In genomic region chr3:34641756-34642497, GRCm38 (mm10) we compare ENCODE assay signal across 11 mouse cellular contexts. TPM values are rescaled to one million over a fixed set of nuclear protein-coding genes. Genes with fewer than 3 reads are reported as not detected.
A peak's percentile ranks its signal among the peaks of the same experiment; 100 is the strongest.
DNase-seq lines count a peak whose midpoint lies in the region; ATAC-seq and TF ChIP-seq lines count a peak whose summit lies in the region.
"Had no signal": no experiment of that assay in that cellular context is flagged by ENCODE, and none has a peak within 500 bp of the region (broad histone marks: within the 10 kb centered on the region; RNA-seq: fewer than 3 reads in every experiment).

No protein-coding gene starts in this region.

- no peaks in the 10 kb centered on the region for H3K36me3 ChIP-seq in embryonic facial prominence, embryonic 11.5 days (replicated peaks; ENCODE audit: control insufficient read depth, insufficient read depth, low read depth, low read length)
- no peaks in the 10 kb centered on the region for H3K36me3 ChIP-seq in hindbrain, postnatal 0 days (ENCODE audit: insufficient read depth, low read length)
- no peaks in the 10 kb centered on the region for H3K36me3 ChIP-seq in neural tube, embryonic 12.5 days
- H3K36me3 ChIP-seq: liver, embryonic 13.5 days had no signal

- H3K4me3 ChIP-seq in left cerebral cortex, adult 2 months: peak overlapping the region; percentile 37
- peak overlapping the region; percentile 27 for H3K4me3 ChIP-seq in embryonic facial prominence, embryonic 11.5 days (ENCODE audit: low read depth, low read length)
- H3K4me3 ChIP-seq in hindbrain, postnatal 0 days (ENCODE audit: low read length): peak overlapping the region; percentile 33
- peak overlapping the region; percentile 29 for H3K4me3 ChIP-seq in neural tube, embryonic 12.5 days
- H3K4me3 ChIP-seq: liver, embryonic 13.5 days had no signal

- no peak for ATAC-seq in embryonic facial prominence, embryonic 11.5 days (replicated peaks; ENCODE audit: insufficient number of reproducible peaks, low FRiP score, low TSS enrichment, low read depth)
- no peak for ATAC-seq in hindbrain, postnatal 0 days
- no peak for ATAC-seq in neural tube, embryonic 12.5 days (ENCODE audit: low FRiP score, low read depth)
- ATAC-seq in monocyte, adult 5-6 weeks (replicated peaks; ENCODE audit: insufficient number of reproducible peaks, low FRiP score, low TSS enrichment, poor library complexity, severe bottlenecking): no peak

- peak overlapping the region; percentile 25 for H3K4me2 ChIP-seq in embryonic facial prominence, embryonic 11.5 days (ENCODE audit: low read depth, low read length)
- H3K4me2 ChIP-seq in hindbrain, postnatal 0 days (ENCODE audit: low read depth, low read length): peak overlapping the region; percentile 57
- peak overlapping the region; percentile 70 for H3K4me2 ChIP-seq in neural tube, embryonic 12.5 days (replicated peaks)
- H3K4me2 ChIP-seq: liver, embryonic 13.5 days had no signal

- WGBS in embryonic facial prominence, embryonic 11.5 days: under 1% methylated on average over 38 of the region's 38 CpGs
- WGBS in hindbrain, postnatal 0 days: 6% methylated on average over 38 of the region's 38 CpGs
- 2% methylated on average over 38 of the region's 38 CpGs for WGBS in neural tube, embryonic 12.5 days

- no peaks in the 10 kb centered on the region for H3K9me3 ChIP-seq in embryonic facial prominence, embryonic 11.5 days (replicated peaks; ENCODE audit: control insufficient read depth, low read length)
- H3K9me3 ChIP-seq in hindbrain, postnatal 0 days (ENCODE audit: low read length): no peaks in the 10 kb centered on the region
- no peaks in the 10 kb centered on the region for H3K9me3 ChIP-seq in neural tube, embryonic 12.5 days
- H3K9me3 ChIP-seq: liver, embryonic 13.5 days had no signal

- peaks cover 5% of the 10 kb centered on the region; the same call in 1 of the 2 replicates for H3K4me1 ChIP-seq in embryonic facial prominence, embryonic 11.5 days (ENCODE audit: control insufficient read depth, insufficient read depth, low read length)
- peaks cover 7% of the 10 kb centered on the region; the same call in 1 of the 2 replicates for H3K4me1 ChIP-seq in hindbrain, postnatal 0 days (ENCODE audit: insufficient read depth, low read length)
- peaks cover 55% of the 10 kb centered on the region for H3K4me1 ChIP-seq in neural tube, embryonic 12.5 days

- DNase-seq in left cerebral cortex, adult 2 months (ENCODE audit: extremely low spot score in 1 of 2, low spot score in 2 of 2): no peak
- DNase-seq in left cerebral cortex, adult 11 months (ENCODE audit: low spot score): no peak
- DNase-seq in embryonic facial prominence, embryonic 11.5 days (ENCODE audit: low spot score): no peak
- peak; percentile 21 for DNase-seq in hindbrain, postnatal 0 days (ENCODE audit: low spot score)
- DNase-seq in gastrocnemius, postnatal 10 days: no peak
- DNase-seq in layer of hippocampus, postnatal 25 days (ENCODE audit: extremely low spot score in 1 of 2, low spot score in 1 of 2): no peak
- DNase-seq: liver, embryonic 13.5 days had no signal

- TF ChIP-seq CTCF in left cerebral cortex, adult 2 months (IDR thresholded peaks at IDR 0.05): no peak
- TF ChIP-seq CTCF in hindbrain, postnatal 0 days (IDR thresholded peaks at IDR 0.05; ENCODE audit: low read depth): no peak

- H3K27ac ChIP-seq in left cerebral cortex, adult 2 months: peak overlapping the region; percentile 71
- H3K27ac ChIP-seq in embryonic facial prominence, embryonic 11.5 days (replicated peaks; ENCODE audit: low read depth, low read length): no peak overlapping the region
- peak overlapping the region; percentile 74 for H3K27ac ChIP-seq in hindbrain, postnatal 0 days
- H3K27ac ChIP-seq in neural tube, embryonic 12.5 days: peak overlapping the region; percentile 26; the same call in 1 of the 2 replicates
- H3K27ac ChIP-seq: liver, embryonic 13.5 days had no signal

- peak overlapping the region; percentile 7 for H3K9ac ChIP-seq in embryonic facial prominence, embryonic 11.5 days (replicated peaks; ENCODE audit: low read length)
- peak overlapping the region; percentile 46 for H3K9ac ChIP-seq in hindbrain, postnatal 0 days (replicated peaks; ENCODE audit: low read length)
- peak overlapping the region; percentile 65 for H3K9ac ChIP-seq in neural tube, embryonic 12.5 days
- H3K9ac ChIP-seq: liver, embryonic 13.5 days had no signal

- H3K27me3 ChIP-seq in embryonic facial prominence, embryonic 11.5 days (ENCODE audit: control insufficient read depth, insufficient read depth, low read length): peaks cover 41% of the 10 kb centered on the region
- peaks cover 9% of the 10 kb centered on the region for H3K27me3 ChIP-seq in hindbrain, postnatal 0 days (ENCODE audit: insufficient read depth, low read length)
- peaks cover 28% of the 10 kb centered on the region for H3K27me3 ChIP-seq in neural tube, embryonic 12.5 days (replicated peaks)

- intact Hi-C loops in left cerebral cortex, adult 2 months (cut with DNase I): loop anchor here (2.0 to 10.0 kb wide), 3 partner anchors 199 to 763 kb away; no protein-coding TSS in a partner anchor

RNA-seq across cellular contexts. Expression of gene Sox2, which starts 8.3 kb away (rescaled TPM):
- total RNA-seq in left cerebral cortex, adult 2 months (2021): 10 to 100 TPM; 37.8 to 38.2 TPM
- polyA plus RNA-seq in embryonic facial prominence, embryonic 11.5 days (2014; fragmentation: Nextera tagmentation; extraction: Ambion mirVana): 13.2 and 13.7 TPM in 2 replicates
- 68.1 and 80.2 TPM in 2 replicates for total RNA-seq in hindbrain, postnatal 0 days (2014; rRNA removed)
- 22.6 and 26.3 TPM in 2 replicates for polyA plus RNA-seq in hindbrain, postnatal 0 days (2015; fragmentation: Nextera tagmentation; extraction: Ambion mirVana)
- polyA plus RNA-seq in neural tube, embryonic 12.5 days (2016; fragmentation: Nextera tagmentation; extraction: Ambion mirVana): 48.0 and 49.7 TPM in 2 replicates
- total RNA-seq in monocyte, adult 5-6 weeks (2017): not detected in 3 replicates
- under 1 TPM; 0.38 to 0.77 TPM for total RNA-seq in gastrocnemius, postnatal 10 days (2021)
- 10 to 100 TPM; 47.2 to 53.7 TPM for total RNA-seq in layer of hippocampus, postnatal 25 days (2021)
- total RNA-seq: MEL had no signal
- polyA plus RNA-seq: gonadal fat pad, adult 2 months; liver, embryonic 13.5 days had no signal

Comparison
In these comparisons a context has a peak if more than half of its experiments do, and no peak if none do; other contexts are left out.
1. H3K9ac ChIP-seq: peak in every context shown above with its lines; median percentile 65 in neural tube, embryonic 12.5 days; 46 in hindbrain, postnatal 0 days; 7 in embryonic facial prominence, embryonic 11.5 days.
2. RNA of gene Sox2, which starts 8.3 kb away (total RNA-seq): 68.1 to 80.2 TPM in hindbrain, postnatal 0 days, 47.2 to 53.7 TPM in layer of hippocampus, postnatal 25 days and 37.8 to 38.2 TPM in left cerebral cortex, adult 2 months; 0.38 to 0.77 TPM in gastrocnemius, postnatal 10 days and not detected in monocyte, adult 5-6 weeks; every median in the first group is over 10 times any median in the second.
3. Peak in every context shown above with its lines, with median percentiles within 50 percentile points of each other: H3K4me3 ChIP-seq and H3K4me2 ChIP-seq.